Mouse (Mus musculus): ENCODE measurements at regions not wholly inside any gene's neighbourhood (a gene's known extent, or its start where the extent isn't known, plus 50 kb on each side); places are given as distances from the start of the nearest gene placed in this dataset.

- TF ChIP-seq POLR2AphosphoS2 (IDR thresholded peaks at IDR 0.05; ENCODE audit: insufficient read length, low read depth): no peak
- TF ChIP-seq POLR2A (IDR thresholded peaks at IDR 0.05; ENCODE audit: insufficient read length, low read depth): no peak
- TF ChIP-seq MAX (IDR thresholded peaks at IDR 0.05; ENCODE audit: low read depth): no peak
- no peak for TF ChIP-seq USF1 (IDR thresholded peaks at IDR 0.05; ENCODE audit: low read depth)
- TF ChIP-seq REST (IDR thresholded peaks at IDR 0.05; ENCODE audit: insufficient read depth, insufficient read length): no peak
- TF ChIP-seq SRF (IDR thresholded peaks at IDR 0.05; ENCODE audit: control insufficient read depth, insufficient read length, low read depth): no peak
- TF ChIP-seq TCF12 (IDR thresholded peaks at IDR 0.05; ENCODE audit: insufficient read depth, poor library complexity, severe bottlenecking): no peak
- TF ChIP-seq CEBPB (IDR thresholded peaks at IDR 0.05; ENCODE audit: insufficient read depth, poor library complexity, severe bottlenecking): no peak
- TF ChIP-seq MYOD1 (IDR thresholded peaks at IDR 0.05; ENCODE audit: control insufficient read depth in 1 of 3, insufficient read length in 2 of 3, low read depth in 2 of 3): no peak
- no peak for TF ChIP-seq E2F4 (IDR thresholded peaks at IDR 0.05; ENCODE audit: insufficient read depth)
These were observed 123.5 kb downstream of the Pmp22 start for GRCm38 (mm10) chr11:63252012-63252856.

Measured in myocyte (in vitro differentiated cells).